Mouse (Mus musculus): Measurements from ENCODE around the gene Amz2.

DNA sequence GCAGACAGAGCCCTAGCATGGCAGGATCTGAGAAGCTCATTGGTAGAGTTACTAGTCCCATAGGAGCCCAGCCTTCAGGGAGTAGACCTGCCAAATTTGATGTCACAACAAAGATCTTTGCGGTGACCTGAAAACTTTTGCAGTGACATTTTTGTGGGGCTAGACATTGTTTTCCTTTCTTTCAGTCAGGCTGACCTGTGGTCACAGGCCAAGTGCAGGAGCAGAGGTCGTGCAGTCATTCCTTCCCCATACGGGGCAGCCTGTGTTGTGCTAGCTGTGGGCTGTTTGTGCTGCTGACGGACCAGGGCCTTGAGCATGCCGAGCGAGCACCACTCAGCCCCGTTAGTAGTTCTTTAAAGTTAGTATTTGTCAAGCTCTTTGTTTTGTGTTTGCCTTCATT is 34.0 kb upstream of the Amz2 start:
- TF ChIP-seq CTCF (conservative IDR thresholded peaks at IDR 0.05; ENCODE audit: low read length) (no peak), POU5F1 (IDR thresholded peaks at IDR 0.05; ENCODE audit: borderline replicate concordance, low read length) (no peak), NANOG (IDR thresholded peaks at IDR 0.05; ENCODE audit: borderline replicate concordance, low read length) (no peak)

Data from E14TG2a.4 (cell line).